Mouse (Mus musculus) megakaryocyte-erythroid progenitor cell, adult 5-6 weeks (primary cell): ENCODE results near the gene 2210418O10Rik. TPM values are rescaled to one million over a fixed set of nuclear protein-coding genes. Genes with fewer than 3 reads are reported as not detected.
"Not testable (repeated sequence)": the region's sequence is repeated elsewhere in the genome, so short reads cannot be mapped to it uniquely, and the experiment has no call there.

Source experiments
- ATAC-seq: replicated peaks from 2 replicates; pipeline ENCODE4 v1.8.0; 2016; ENCODE audit warnings: mild to moderate bottlenecking, inconsistent platforms; ENCODE audit not compliant: severe bottlenecking, poor library complexity, low FRiP score, low TSS enrichment
- total RNA-seq, 2 experiments: library from RNA; stranded (forward) in 1 of 2; stranded (reverse) in 1 of 2; fragments of 200-1000, 215-1000 nt in 1 of 2; fragments of >200 nt in 1 of 2; fragmentation: Nextera tagmentation in 1 of 2; gene quantifications; 2 replicates each; pipeline ENCODE4 v1.2.3; 2014 to 2017

Gene 2210418O10Rik
- total RNA-seq (2014; fragmentation: Nextera tagmentation) (10.1 and 15.5 TPM in 2 replicates), total RNA-seq (2017) (13.9 and 17.3 TPM in 2 replicates)

DNA sequence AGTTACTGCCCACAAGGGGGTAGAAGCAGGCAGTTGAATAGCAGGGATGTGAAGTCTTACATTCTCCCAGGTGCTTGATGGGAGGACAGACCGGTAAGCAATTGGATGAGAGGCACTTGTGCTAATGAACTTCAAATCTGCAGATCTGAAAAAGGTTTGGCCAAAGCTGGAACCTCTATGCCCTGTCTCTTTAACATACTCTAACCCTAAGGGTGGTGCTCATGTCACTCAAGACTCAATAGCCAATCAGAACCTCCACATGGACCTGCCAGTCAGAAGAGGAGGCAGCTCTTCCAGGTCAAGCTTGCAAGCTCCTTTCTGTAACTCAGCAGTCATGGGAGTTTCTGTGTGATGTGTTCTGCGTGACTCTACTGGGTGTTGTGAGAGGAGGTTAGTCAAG, at the start of gene 2210418O10Rik:
2210418O10Rik (plus strand) TSS at position 301 of the 400 bp plus-strand sequence.
- ATAC-seq = not testable (repeated sequence)

DNA sequence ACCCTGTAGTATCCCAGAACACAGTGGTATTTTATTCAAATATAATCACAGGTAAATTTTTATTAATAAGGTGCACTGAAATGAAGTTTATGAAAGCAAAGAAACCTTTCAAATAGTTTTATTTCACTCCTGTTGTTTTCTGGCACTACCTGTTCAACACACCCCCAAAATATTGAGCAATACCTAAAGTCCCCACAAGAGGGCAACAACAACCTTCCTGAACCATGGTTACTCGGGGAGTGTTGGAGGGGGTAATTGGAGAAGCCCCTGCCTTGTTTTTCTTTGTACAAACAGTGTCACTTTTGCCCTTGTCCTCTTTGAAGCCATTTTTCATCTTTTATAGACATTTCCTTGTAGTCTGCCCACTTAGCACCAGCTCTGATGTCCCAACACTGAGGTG, 22.1 kb downstream of the 2210418O10Rik start:
- ATAC-seq = not testable (repeated sequence)

Other genes starting within 250 kb of the 2210418O10Rik start
- gene Gm2004, start 76.7 kb upstream of the 2210418O10Rik start, total RNA-seq (2014; fragmentation: Nextera tagmentation) = 1.2 and 1.5 TPM in 2 replicates
- 34.7 TPM in 1 of 2 replicates, not detected in the other for gene Gm2004, start 76.7 kb upstream of the 2210418O10Rik start, total RNA-seq (2017)
- gene Gm11009, start 92.9 kb downstream of the 2210418O10Rik start, total RNA-seq (2014; fragmentation: Nextera tagmentation) = not detected in 2 replicates
- not detected in 2 replicates for gene Gm11009, start 92.9 kb downstream of the 2210418O10Rik start, total RNA-seq (2017)
- gene Gm14435, start 197.0 kb downstream of the 2210418O10Rik start, total RNA-seq (2014; fragmentation: Nextera tagmentation) = 3.8 TPM in 1 of 2 replicates, not detected in the other
- not detected in 2 replicates for gene Gm14435, start 197.0 kb downstream of the 2210418O10Rik start, total RNA-seq (2017)